Mouse (Mus musculus): ENCODE data around the gene Adat2. TPM values are rescaled to one million over a fixed set of nuclear protein-coding genes. Genes with fewer than 3 reads are reported as not detected.

Gene Adat2
- total RNA-seq (2021) = 4.2 and 4.5 TPM in 2 replicates
- long read RNA-seq, experiment 1, transcript Adat2-201 (6 exons, 1,466 nt) = major isoform, 5 of 5 reads
- long read RNA-seq, experiment 1, partial matches to known transcripts = 0 of 5 reads
- long read RNA-seq, experiment 1, other reads (novel, unspliced or antisense) = 0 of 5 reads
- long read RNA-seq, experiment 2, partial matches to known transcripts = 0 of 2 reads
- long read RNA-seq, experiment 2, other reads (novel, unspliced or antisense) = 1 of 2 reads

DNA sequence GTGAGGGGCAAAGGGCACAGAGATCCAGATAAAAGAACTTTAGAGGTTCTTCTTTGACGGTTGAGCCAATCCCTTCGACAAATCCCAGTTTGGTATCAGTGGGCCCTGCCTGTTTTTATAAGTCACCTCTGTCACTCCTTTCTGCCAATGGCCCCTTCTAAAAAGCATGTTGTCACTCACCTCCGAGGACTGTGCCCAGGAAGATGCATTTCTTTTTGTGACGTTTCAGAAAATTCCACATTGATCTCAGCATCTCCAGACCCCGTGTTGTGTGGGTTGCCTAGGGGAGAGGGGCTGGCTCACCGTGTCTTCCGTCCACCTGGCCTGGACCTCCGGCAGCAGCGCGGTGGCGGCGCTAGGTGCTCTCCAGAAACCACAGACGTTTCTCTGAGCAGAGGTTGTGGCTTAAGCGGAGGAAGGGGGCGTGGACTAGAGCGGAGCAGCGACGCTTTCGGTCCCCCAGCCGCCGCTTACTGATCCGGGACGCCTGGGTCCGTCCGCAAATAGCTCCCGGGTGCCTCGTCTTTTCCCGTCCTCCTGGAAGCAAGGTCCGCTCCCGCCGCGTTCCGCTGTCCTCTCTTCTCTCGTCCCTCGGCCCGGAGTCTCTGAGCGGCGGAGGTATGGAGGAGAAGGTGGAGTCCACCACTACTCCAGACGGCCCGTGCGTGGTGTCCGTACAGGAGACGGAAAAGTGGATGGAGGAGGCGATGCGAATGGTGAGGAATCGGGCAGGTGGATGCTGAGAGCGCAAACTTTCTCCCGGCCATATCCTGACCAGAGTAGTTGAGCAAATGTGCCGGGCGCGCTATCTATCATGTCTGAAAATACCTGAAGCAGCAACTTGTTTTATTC is at the start of gene Adat2, which contains the start of gene Pex3:
Gene Adat2, plus strand, starts transcription at position 249 of the 852 bp plus-strand sequence.
Gene Pex3, minus strand, starts transcription at position 497 of the 852 bp plus-strand sequence.
- peak; percentile 95 for DNase-seq

DNA sequence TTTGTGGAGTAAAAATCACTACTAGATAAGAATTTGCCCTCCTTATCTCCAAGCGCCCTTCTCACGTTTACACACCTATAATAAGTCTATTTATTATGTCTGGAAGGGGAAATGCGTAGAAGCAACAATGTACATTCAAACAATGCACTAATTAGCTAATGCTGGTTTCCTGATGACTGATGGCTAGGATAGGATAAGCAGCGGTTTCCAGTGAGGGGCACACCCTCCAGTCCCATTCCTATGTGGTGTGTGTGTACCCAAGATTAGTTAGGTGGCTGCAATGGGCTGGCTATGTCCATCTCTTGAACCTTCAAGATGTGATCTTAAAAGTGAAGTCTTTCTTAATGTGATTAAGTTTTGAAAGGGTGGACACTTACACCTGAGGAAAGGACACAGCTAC is 30.8 kb upstream of the Adat2 start:
- DNase-seq = no peak

DNA sequence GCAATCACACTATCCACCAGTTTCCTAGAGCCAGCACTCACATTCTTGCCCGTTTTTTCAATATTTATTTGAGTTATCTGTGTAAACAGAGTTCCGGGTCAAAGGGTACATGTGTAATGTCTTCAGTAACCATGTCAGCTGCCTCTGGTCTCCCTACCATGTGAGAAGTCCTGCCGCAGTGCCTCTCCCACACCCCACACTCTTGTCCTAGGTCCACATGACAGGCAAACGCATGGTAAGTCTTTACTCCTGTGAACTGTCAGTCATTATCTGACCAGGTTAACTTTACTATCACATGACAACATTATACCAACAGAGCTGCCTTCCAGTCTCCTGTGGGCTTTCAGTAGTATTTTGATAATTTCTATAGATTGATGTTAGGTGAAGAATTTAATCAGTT is 24.5 kb upstream of the Adat2 start:
- DNase-seq = no peak

DNA sequence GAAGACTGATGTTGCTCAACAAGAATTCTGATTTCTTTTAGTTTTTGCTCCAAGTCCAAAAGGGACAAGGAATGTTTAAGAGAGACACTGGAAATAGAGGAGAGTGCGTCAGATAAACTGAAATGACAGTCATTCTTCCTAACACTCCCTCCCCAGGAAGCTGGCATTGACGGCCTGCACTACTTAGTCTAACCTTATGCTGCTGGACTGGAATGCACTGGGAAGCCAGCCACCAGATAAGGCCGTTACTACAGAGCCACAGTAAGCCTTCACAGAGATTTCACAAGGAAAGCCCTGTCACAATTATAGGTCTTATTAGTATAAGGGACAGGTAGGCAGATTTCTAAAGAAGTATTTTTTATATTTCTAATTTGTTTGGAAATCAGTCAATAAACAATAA is 17.9 kb upstream of the Adat2 start:
- no peak for DNase-seq

DNA sequence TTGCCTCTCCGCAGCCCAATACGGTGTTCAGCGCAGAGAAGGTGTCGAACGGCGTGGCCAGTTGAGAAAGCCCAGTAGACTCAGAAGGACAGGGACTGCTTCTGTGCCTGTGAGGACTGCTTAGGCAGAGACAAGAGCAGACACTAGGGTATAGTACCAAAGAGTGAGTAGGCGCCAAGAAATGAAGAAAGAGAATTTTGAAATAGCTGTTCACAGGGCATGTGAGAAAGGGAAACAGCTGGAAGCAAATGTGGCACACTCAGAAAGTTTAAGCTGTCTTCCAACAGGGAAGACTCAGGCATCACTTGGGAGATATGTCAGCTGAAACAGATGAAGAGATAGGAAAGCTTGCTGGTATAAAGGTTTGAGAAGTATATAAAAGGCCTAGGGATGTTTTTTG is 16.0 kb upstream of the Adat2 start:
- DNase-seq = peak; percentile 9

DNA sequence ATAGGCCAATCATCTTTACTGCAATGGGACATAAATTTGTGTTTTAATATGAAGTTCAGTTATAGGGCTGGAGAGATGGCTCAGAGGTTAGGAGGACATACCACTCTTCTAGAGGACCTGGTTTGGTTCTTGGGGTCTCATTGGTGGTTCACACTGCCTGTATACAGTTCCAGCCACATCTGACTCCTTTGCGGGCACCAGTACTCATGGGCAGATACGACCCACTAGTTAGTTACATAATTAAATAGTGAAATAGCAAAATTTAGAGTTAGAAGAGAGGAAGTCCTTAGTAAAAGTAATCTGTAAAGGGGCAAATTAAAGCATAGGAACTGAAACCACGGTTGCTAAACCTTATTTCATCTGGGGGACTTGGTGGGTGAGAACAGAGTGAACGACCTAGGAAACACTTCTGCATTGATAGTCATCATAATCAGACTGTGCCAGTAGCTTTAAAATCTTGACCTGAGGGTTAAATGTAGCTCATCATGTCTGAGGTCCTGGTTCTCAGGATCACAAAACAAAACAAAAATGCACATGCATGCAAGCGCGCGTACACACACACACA is 12.8 kb upstream of the Adat2 start:
- no peak for DNase-seq

DNA sequence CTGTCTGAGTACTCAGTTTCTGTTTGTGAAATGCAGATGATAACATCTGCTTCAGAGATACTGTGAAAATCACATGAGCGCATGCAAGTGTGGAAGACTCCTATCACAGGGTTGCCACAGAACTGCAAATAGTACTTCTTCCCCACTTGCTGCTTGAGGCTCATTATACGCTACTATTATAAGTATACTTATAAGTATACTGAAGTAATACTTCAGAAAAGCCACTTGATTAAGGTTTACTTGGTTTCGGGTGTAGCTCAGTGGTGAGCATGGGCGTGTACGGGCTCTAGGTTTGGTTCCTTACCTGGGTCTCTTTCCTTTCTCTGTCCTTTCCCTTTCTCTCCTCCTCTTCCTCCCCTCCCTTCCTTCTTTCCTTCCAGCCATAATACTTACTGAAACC is 11.0 kb upstream of the Adat2 start:
- DNase-seq = no peak

DNA sequence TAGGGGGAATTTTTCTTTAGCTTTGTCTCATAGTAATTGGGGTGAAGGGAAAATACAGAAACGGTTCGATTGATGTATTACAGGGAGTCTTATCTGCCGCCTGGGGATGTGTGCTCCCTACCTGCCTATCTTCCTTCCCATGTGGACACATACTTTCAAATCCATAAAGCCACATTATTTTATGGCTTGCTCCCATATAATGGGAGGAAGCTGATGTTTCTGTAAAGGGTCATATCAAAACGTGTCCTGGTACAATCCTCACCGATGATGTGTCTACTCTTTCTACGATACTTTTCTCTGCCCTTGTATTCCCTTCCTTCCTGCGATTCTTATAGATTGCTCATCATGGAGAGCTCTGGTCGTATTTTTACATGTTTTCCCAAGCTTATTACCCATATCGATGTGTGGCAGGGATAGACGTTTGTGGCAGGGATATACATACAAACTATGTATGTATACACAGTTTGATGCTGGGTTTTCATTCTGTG is 848 bp downstream of the Adat2 start:
- no peak for DNase-seq

DNA sequence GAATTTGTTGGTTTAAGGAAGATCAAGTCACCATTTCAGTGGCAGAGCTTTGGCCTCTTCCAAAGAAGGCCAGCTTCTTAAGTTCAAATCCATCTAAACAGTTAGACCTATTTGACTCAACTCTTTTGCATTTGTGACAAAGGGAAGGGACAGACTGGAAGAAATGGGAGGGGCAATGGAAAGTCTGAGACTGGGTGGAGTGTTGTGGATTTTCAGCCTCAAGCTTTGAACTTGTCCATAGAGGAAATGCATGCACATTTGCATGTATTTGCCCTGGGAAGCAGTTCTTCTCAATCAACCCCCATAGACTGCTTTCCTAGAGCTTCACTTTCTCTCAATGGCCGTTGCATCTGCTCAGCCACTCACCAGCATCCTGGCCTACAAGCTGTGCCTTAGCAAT is 1.6 kb downstream of the Adat2 start:
- DNase-seq = no peak

DNA sequence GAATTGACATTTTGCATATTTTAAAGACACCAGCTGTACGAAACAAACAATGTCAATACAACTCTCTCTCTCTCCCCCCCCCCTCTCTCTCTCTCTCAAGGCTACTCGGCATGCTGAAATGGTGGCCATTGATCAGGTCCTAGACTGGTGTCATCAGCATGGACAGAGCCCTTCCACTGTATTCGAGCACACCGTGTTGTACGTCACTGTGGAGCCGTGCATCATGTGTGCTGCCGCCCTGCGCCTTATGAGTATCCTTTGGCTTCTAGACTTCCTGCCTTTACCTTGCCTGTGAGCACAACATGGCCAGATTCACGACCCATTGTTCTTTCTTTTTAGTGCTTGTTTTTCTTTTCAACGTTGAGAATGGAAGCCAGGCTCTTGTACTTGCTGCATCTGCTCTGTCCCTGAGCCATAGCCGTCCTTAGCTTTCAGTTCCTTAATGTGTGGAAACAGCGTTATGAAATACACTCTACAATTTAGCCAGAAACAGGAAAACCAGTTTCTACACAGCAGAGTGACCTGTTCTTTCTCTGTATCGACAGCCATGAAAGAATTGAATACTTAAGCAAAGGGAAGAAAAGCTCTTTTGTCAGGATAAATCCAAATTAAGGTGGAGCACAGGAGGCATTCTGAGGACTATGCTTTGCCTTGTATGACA is 7.5 kb downstream of the Adat2 start:
- no peak for DNase-seq

DNA sequence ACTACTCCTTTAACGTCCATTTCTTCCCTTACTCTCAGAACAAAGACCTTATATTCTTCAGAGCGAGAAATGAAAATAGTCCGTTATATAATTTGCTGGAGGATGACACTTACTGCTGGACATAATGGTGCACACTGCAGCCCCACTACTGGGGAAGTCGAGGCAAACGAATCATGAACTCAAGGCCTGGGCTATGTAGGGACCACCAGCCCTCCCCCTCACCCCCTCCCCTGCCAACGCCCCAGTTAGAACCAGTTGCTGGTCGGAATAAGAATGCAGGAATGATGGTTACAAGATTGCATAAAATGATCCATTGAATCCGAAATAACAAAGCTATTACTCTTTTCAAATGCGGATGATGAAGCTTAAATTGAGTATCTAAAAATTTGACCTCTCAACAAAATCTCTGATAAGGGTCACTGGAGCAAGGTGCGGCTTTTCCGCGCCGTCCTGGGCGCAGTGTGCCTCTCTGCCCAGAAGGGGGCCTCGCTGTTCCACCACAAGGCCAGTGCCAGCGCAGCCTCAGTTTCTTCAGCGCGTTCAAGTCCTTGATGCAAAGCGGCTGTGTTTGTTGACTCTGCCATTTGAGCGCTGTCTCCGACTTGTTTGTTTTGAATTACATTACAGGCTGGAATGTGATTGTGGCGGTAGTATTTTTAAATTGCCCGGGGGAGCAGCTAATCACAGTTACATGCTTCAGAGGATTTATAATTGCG is 11.8 kb downstream of the Adat2 start:
- peak; percentile 76 for DNase-seq

DNA sequence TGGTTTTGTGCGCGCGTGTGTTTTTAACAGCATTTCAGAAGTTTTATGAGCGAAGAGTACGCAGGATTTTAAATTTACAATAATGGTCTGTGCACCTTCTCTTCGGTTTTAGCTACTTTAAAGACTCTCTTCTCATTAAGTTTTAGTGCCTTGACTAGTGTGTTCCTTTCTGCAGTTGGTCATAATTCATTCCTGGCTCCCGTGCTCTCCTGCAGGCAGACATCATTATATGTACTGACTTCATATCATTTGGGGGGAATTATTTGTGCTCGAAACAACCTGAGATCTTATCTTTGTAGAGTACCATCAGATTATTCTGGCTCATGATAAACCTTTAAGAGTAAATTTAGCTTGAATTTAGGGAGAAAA is 12.4 kb downstream of the Adat2 start:
- DNase-seq = no peak

DNA sequence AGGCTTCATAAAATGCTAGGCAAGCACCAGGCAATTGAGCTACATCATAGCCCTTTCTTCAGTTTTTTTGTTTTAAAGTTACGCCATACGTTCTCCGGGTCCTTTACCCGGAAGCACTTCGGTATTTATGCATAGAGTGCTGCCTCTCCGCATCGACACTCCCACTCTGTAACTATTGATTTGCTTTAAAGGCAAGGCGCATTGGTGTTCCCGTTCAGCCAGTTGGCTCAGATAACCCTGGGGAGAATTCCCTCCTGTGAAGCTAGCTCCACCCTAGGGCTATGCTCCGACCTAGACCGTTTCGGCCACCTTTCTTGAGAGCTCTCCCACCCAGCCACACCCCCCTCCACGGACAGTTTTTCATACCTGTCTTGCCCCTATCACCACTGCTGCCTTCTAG is 13.7 kb downstream of the Adat2 start:
- DNase-seq = no peak

DNA sequence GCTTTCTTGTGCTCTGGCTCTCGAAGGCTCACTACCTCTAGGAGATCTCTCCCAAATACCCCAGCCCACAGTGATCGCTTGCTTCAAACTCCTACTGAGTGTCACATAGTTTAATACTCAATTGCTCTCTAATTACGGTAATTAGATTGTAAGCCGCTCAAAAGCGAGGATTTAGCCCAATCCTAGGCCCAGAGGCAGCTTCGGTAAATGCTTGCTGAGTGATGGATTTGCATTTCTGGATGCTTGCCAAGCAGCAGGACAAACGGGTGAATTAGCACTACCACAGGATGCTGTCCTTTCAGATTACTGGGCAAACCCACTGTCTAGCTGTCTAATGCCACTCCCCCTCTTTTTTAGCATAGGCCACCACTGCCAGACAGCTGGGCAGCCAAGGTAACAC is 17.1 kb downstream of the Adat2 start:
- DNase-seq = no peak

DNA sequence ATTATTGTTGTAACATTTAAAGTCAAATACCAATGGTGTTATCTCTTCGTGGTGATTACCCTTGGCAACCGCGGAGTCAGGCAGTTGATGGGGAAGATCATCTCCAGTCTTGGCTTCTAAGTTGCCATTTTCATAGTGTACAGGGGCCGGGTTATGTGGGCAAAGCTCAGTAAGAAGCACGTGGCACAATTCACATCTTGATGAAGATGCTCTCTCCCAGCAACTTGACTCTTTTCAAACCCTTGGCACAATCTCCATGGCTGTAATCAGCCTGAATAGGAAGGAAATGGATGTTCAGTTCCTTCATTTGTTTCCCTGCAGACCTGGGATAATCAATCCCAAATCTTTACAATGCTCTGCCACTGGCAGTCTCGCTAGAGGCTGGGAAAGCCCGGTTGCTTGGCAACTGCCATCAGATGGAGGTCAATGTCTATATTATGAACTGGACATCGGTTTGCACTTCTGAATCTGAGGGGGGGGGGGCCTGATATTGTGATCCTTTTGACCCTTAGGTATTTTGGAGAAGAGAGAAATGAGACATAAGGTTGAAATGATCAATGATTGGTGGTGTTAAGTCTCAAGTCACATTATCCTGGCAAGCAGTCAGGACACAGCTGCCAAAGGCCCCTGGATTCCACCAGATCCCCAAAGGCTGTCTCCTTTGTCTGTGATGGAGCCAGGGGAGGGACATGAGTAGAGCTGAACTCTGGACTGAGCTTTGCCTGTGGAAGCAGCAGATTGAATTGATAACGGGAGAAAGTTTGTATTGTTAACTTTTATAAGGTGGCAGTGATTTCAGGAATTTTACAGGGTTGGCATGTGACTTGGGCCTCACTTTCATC is 18.2 kb downstream of the Adat2 start:
- DNase-seq = no peak

DNA sequence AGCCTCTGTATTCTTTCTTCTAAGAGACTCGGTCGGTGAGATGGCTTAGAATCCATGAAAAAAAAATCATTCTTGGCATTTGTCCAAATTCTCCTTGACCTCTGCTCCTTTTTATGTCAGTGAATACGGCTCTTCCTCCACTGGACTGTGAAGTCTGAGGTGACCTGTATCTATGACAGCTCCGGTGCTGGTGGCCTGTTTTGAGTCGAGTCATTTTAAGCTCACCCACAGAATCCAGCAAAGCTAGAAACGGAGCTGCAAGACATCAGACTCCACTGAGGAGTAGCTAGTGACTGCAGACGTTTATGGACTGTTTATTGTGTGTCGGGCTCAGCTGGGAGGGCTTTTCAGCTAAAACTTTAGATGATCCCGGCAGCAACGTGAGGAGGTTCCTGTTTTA is 19.3 kb downstream of the Adat2 start:
- DNase-seq = no peak

DNA sequence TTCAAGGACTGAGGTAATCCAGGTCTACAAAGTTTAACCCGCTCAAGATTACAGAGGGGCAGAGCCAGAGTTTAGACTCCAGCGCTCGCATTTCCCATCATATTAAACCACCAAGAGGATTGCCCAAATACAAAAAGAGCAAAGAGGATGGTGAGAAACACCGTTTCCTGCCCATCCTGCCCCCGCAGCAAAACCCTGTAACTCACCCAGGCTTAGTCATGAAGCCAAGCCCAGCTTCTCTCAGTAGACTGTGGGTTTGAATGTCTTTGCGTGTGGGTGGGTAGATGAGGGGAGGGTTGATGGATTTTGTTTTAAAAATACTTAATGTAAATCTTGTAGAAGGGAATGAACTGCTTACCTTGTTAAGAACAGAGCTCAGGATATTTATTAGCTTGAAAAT is 19.7 kb downstream of the Adat2 start:
- no peak for DNase-seq

DNA sequence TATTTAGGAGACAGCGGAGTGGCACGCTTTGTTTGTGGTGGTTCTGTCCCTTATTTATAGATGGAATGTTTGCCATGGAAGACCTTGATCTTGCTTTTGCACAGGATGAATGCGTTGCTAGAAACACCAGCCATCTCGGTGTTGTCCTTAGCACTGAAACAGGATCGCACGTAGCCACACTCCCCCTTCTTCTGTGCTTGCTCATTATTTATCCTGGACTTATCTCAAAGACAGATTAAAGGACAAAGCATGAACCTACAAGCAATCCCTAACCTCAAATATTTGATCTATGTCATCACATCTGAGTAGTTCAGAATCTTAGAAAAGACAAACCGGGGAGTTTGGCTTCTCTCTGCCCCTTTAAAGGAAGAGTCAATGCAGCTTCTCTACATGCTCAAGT is 24.4 kb downstream of the Adat2 start:
- no peak for DNase-seq

DNA sequence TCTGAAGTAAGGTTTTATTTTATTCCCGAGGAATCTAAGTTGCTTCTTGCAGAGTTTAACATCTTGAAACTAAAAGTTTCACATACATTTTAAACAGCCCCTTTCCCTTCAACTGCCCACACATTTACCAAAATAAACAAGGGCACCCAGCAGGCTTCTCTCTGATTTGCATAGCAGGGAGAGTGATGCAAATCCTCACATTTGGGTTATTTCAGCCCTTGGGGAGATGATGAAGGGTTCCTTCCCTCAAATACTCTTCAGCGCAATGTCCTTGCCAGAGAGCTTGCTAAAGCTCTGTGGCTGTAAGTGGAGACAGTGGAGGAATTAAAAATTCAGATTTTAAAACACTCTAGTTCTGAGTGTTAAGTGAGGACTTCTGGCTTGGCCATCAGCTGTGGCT is 35.2 kb downstream of the Adat2 start:
- no peak for DNase-seq

DNA sequence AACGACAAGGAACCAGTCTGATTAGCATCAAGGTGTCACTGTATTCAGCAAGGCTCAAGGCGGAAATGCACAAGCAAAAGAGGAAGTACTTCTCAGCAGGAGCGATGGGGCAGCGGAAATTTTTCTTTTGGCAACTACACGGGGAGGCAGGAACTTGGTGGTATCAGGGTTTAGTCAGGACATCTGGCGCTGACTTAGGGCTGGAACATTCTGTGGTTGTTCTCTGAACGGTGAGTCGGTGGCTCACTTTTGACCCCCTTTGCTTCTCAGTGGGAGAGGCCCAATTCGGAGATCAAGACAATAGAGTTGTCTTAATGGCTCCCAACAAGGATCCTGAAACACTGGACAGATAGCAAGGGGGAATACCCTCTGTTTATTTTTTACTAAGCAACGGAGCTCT is 39.5 kb downstream of the Adat2 start:
- DNase-seq = no peak

DNA sequence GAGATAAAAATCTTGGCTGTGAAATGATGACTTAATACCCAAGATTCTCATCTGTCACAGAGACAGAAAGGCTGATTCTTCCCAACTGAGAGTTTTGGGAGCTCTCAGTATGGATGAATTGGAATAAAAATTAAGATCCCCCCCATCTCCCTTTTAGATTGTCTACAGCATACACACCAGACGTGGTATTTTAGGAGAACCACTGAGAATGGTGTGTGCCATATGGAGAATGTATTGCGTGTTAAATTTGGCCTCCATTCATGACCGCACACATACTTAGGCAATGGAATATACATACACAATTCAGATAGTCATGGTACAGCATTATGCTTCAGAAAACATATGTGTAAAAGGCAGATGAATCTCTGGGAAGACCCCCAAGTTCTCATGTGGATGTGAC is 40.8 kb downstream of the Adat2 start:
- no peak for DNase-seq

Measured in adrenal gland, postnatal 14 days (tissue).